Mouse (Mus musculus) cortical plate, adult 2 months (tissue): ENCODE measurements around the gene Tbx21.

Experiments used
- CTCF ChIP-seq: fragments of 200-500 bp; IDR thresholded peaks from 2 replicates; pipeline ENCODE4 v1.5.1; 2011; ENCODE audit warnings: mild to moderate bottlenecking, control low read depth, low read length; ENCODE audit not compliant: insufficient read depth; ENCODE audit errors: extremely low read depth
- POLR2A ChIP-seq: fragments of 200-500 bp; IDR thresholded peaks from 2 replicates; pipeline ENCODE4 v1.6.1; 2011; ENCODE audit warnings: mild to moderate bottlenecking, low read length, control low read depth; ENCODE audit not compliant: insufficient read depth; ENCODE audit errors: extremely low read depth

DNA sequence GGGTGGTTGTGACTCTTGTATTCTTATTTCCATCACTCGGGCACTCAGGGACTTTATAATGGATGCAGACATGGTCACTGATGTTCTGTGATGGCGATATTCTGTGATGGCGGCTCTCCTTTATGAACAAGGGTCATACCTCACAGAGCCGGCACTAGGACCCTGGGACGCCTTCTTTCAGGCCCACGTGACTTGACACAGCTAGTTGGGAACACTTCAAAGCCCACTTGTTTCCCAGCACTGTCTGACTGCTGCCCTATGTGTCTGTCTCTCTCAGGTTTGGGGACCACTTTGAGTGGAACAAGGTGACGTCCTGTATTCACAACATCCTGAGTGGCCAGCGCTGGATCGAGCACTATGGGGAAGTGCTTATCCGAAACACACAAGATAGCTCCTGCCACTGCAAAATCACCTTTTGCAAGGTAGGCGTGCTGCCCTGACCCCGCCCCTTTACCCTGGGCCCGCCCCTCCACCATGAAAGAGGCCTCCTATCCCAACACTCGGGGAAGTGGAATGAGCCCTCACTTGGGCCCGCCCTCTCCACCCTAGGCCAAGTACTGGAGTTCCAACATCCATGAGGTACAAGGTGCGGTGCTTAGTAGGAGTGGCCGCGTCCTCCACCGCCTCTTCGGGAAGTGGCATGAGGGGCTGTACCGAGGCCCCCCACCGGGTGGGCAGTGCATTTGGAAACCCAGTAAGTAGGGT lies 48.3 kb downstream of the Tbx21 start:
- TF ChIP-seq POLR2A (no peak), CTCF (no peak)
